Mouse (Mus musculus) heart, adult 2 months (tissue): ENCODE data around the gene Bex1. TPM values are rescaled to one million over a fixed set of nuclear protein-coding genes. Genes with fewer than 3 reads are reported as not detected.

ENCODE experiments used
- DNase-seq, 2 experiments: peaks; one replicate each; pipeline ENCODE4 v3.0.0; 2021
- H3K27ac ChIP-seq: fragments of 200-600 bp; 2 replicates; pipeline ENCODE4 v1.8.1; 2022
- H3K27me3 ChIP-seq: fragments of 200-500 bp; 2 replicates; pipeline ENCODE4 v1.6.1; 2012; ENCODE audit warnings: mild to moderate bottlenecking, low read length, inconsistent platforms, mixed read lengths; ENCODE audit not compliant: control insufficient read depth, insufficient read depth
- H3K36me3 ChIP-seq: fragments of 200-500 bp; 2 replicates; pipeline ENCODE4 v1.6.1; 2012; ENCODE audit warnings: low read length, inconsistent platforms; ENCODE audit not compliant: control insufficient read depth, insufficient read depth
- H3K4me1 ChIP-seq: fragments of 200-500 bp; 2 replicates; pipeline ENCODE4 v1.6.1; 2011; ENCODE audit warnings: low read length; ENCODE audit not compliant: control insufficient read depth, insufficient read depth
- H3K4me3 ChIP-seq: fragments of 200-600 bp; 2 replicates; pipeline ENCODE4 v1.8.1; 2022
- H3K79me2 ChIP-seq: fragments of 200-500 bp; replicated peaks from 2 replicates; pipeline ENCODE4 v1.6.1; 2012; ENCODE audit warnings: mild to moderate bottlenecking, inconsistent platforms, low read length, moderate library complexity, mixed read lengths; ENCODE audit not compliant: control insufficient read depth, insufficient read depth
- H3K9ac ChIP-seq: fragments of 200-500 bp; 2 replicates; pipeline ENCODE4 v1.6.1; 2012; ENCODE audit warnings: low read depth, mild to moderate bottlenecking, control low read depth, inconsistent platforms, low read length, mixed read lengths
- CTCF ChIP-seq: fragments of 200-600 bp; IDR thresholded peaks from 2 replicates; pipeline ENCODE4 v1.8.1; 2022; ENCODE audit warnings: antibody characterized with exemption, mild to moderate bottlenecking, moderate library complexity
- EP300 ChIP-seq: fragments of 200-500 bp; IDR thresholded peaks from 2 replicates; pipeline ENCODE4 v1.6.1; 2011; ENCODE audit warnings: low read depth, low read length, control low read depth; ENCODE audit not compliant: insufficient read depth
- POLR2A ChIP-seq: fragments of 200-500 bp; IDR thresholded peaks from 2 replicates; pipeline ENCODE4 v1.6.1; 2011; ENCODE audit warnings: mild to moderate bottlenecking, low read depth, low read length, control low read depth; ENCODE audit not compliant: insufficient read depth
- WGBS: fragments of 180-500 bp; shearing (Covaris S2); methylation state at CpG from one replicate; pipeline ENCODE4 v1.1.7; 2018; 5-methylcytosine and 5-hydroxymethylcytosine counted together
- intact Hi-C: fragments of 180-260 bp; cut with DNase I; formaldehyde crosslinking; loops from one replicate; pipeline ENCODE4 v1.15.1; 2025
- polyA plus RNA-seq: library from polyadenylated mRNA; depleted of rRNA; stranded (reverse); fragments of >200 nt; gene quantifications from 2 replicates; pipeline ENCODE4 v1.2.3, GENCODE M21; 2012
- total RNA-seq, 2 experiments: library from RNA; stranded (reverse); gene quantifications; 2 replicates each; pipeline ENCODE4 v1.2.3; 2021

Gene Bex1
- total and polyA plus RNA-seq, 3 experiments = 1.8 to 3.7 (median 2.4) TPM

GRCm38 (mm10) chrX:136244574-136245229, 29.4 kb upstream of the Bex1 start, which contains the start of gene Tceal9:
TSS of gene Tceal9 (plus strand) at chrX:136245079.
- TF ChIP-seq EP300 = no peak
- TF ChIP-seq CTCF = no peak
- peak; percentile 90 for TF ChIP-seq POLR2A
- no peaks in the 10 kb centered on the region for H3K27me3 ChIP-seq
- H3K27ac ChIP-seq = peak within 1 kb of the TSS; percentile 59
- no peaks in the 10 kb centered on the region for H3K79me2 ChIP-seq
- no peaks in the 10 kb centered on the region; the same call in 1 of the 2 replicates for H3K4me1 ChIP-seq
- DNase-seq = peak; percentile 72 to 77
- H3K36me3 ChIP-seq = no peaks in the 10 kb centered on the region
- peak within 1 kb of the TSS; percentile 57 for H3K9ac ChIP-seq
- peak within 1 kb of the TSS; percentile 57 for H3K4me3 ChIP-seq
- intact Hi-C loops = loop anchor here (10.0 kb wide), 1 partner anchor 1650 kb away; no protein-coding TSS in a partner anchor
- 16% methylated on average over 20 of the region's 20 CpGs for WGBS

DNA sequence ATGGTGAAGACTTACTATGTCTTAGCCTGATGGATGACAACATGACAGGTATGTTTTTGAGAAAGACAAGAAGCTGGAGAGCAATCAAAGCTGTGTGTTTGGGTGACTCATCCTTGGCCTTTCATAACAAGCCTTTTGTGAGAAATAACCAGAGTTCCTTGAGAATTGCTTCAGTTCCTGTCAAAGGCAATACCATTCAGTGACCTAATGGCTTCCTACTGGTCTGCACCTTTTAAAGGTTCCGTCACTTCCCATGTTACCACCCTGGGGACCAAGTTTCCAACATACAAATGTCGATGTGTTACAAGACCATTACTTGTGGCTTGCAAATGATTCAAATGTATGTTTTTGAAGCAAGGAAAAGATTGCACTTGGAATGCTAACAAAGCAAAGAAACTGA, 27.9 kb upstream of the Bex1 start:
- Histone ChIP-seq H3K79me2 (no peaks in the 10 kb centered on the region), H3K36me3 (no peaks in the 10 kb centered on the region), H3K9ac (no peak overlapping the region), H3K4me1 (no peaks in the 10 kb centered on the region; the same call in 1 of the 2 replicates), H3K4me3 (no peak overlapping the region), H3K27me3 (no peaks in the 10 kb centered on the region), H3K27ac (no peak overlapping the region)
- TF ChIP-seq CTCF = no peak
- TF ChIP-seq EP300 = no peak
- TF ChIP-seq POLR2A = no peak
- 56% methylated on average over 2 of the region's 2 CpGs for WGBS
- intact Hi-C loops = loop anchor here (10.0 kb wide), 1 partner anchor 1648 kb away; no protein-coding TSS in a partner anchor
- no peak for DNase-seq

DNA sequence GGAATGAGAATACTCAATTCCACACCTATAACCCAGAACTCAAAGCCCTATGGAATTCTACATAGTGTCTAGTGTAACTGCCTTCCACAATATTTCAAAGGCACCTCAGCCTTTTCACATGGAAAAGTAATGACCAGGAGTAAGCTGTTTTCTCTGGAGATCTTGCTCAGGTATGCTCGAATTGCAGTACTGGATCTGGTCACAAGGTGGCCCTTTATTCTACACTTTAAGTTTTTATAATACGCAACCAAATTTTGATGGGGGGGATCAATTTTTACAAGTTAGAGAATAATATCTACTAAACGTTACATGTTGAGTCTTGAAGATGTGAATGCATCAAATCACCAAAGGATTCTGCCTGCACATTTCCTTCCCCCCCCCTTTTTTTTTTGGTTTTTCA, 22.8 kb upstream of the Bex1 start:
- no peak overlapping the region for H3K27ac ChIP-seq
- no peaks in the 10 kb centered on the region for H3K79me2 ChIP-seq
- no peaks in the 10 kb centered on the region for H3K4me1 ChIP-seq
- WGBS = 44% methylated on average over 3 of the region's 3 CpGs
- intact Hi-C loops = loop anchor here (5.0 kb wide), 1 partner anchor 84 kb away; no protein-coding TSS in a partner anchor
- H3K36me3 ChIP-seq = no peaks in the 10 kb centered on the region
- no peak overlapping the region for H3K9ac ChIP-seq
- H3K4me3 ChIP-seq = no peak overlapping the region
- no peaks in the 10 kb centered on the region for H3K27me3 ChIP-seq
- TF ChIP-seq EP300 = no peak
- TF ChIP-seq CTCF = peak; percentile 79
- TF ChIP-seq POLR2A = no peak
- DNase-seq = peak in 1 of 2 experiments; percentile 23

- Histone ChIP-seq H3K36me3 (no peaks in the 10 kb centered on the region), H3K27me3 (no peaks in the 10 kb centered on the region), H3K79me2 (no peaks in the 10 kb centered on the region), H3K4me1 (no peaks in the 10 kb centered on the region), H3K9ac (no peak overlapping the region), H3K27ac (no peak overlapping the region), H3K4me3 (no peak overlapping the region)
- TF ChIP-seq EP300 = no peak
- TF ChIP-seq POLR2A = no peak
- TF ChIP-seq CTCF = no peak
- 39% methylated on average over 5 of the region's 5 CpGs for WGBS
- intact Hi-C loops = no loop called here
- no peak for DNase-seq
These were observed 12.5 kb upstream of the Bex1 start for GRCm38 (mm10) chrX:136227768-136228167.

DNA sequence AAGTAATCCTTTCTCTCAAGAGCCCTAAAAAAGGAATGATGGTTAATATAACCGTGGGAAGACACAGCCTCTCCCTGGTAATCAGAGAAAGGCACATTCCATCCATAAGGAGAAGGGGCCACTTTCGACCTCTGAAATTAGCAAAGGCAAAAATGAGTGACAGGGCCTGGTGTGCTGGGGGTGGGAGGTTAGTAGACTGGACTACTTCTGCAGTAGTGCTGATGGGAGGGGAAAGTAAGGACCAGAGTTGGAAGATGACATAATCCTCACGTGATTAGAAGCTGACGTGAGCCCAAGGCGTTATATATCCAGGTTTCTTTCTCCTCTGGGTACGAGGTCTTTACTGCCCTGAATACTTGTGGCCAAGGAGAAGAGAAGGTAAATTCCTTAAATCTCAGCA, 8.4 kb upstream of the Bex1 start:
- TF ChIP-seq CTCF (no peak), POLR2A (no peak), EP300 (no peak)
- no peak for DNase-seq
- WGBS = 41% methylated on average over 6 of the region's 6 CpGs
- H3K36me3 ChIP-seq = no peaks in the 10 kb centered on the region
- no peaks in the 10 kb centered on the region for H3K79me2 ChIP-seq
- no peaks in the 10 kb centered on the region for H3K27me3 ChIP-seq
- no peak overlapping the region for H3K4me3 ChIP-seq
- H3K27ac ChIP-seq = no peak overlapping the region
- H3K9ac ChIP-seq = no peak overlapping the region
- intact Hi-C loops = no loop called here
- no peaks in the 10 kb centered on the region for H3K4me1 ChIP-seq

DNA sequence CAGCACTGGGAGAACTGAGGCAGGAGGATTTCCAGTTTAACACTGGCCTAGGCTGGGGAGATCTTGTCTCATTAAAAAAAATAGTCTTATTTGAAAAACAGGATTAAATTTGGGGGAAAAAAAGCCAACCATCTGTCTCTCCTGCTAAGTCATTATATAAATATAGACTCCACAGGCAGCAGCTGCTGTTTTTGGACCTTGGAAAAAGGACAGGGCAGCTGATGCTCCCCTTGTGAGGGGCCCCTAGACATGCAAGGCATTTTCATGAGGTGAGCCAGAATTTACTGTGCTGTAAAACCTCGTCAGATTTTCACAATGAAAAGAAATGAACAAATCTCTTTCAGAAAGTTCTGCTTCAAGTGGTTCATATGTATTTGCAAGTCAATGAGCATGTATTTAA, 990 bp upstream of the Bex1 start:
- H3K36me3 ChIP-seq = no peaks in the 10 kb centered on the region
- TF ChIP-seq CTCF = no peak
- no peak for TF ChIP-seq EP300
- no peak for TF ChIP-seq POLR2A
- WGBS = 47% methylated on average over 1 of the region's 1 CpGs
- H3K27ac ChIP-seq = no peak overlapping the region
- no peak for DNase-seq
- intact Hi-C loops = no loop called here
- H3K27me3 ChIP-seq = no peaks in the 10 kb centered on the region
- H3K4me1 ChIP-seq = no peaks in the 10 kb centered on the region
- H3K9ac ChIP-seq = no peak overlapping the region
- no peak overlapping the region for H3K4me3 ChIP-seq
- no peaks in the 10 kb centered on the region for H3K79me2 ChIP-seq
